Mouse (Mus musculus) left cerebral cortex, postnatal 14 days (tissue): Measurements from ENCODE around the gene Abcd3. TPM values are rescaled to one million over a fixed set of nuclear protein-coding genes. Genes with fewer than 3 reads are reported as not detected.
A peak's percentile ranks its signal among the peaks of the same experiment; 100 is the strongest.
"Not testable (repeated sequence)": the region's sequence is repeated elsewhere in the genome, so short reads cannot be mapped to it uniquely, and the experiment has no call there.

Source experiments
- DNase-seq, 2 experiments: peaks; one replicate each; pipeline ENCODE4 v3.0.0; 2021 to 2022; ENCODE audit warnings: low spot score in 2 of 2, mixed read lengths in 1 of 2
- intact Hi-C: fragments of 180-260 bp; cut with DNase I; formaldehyde crosslinking; loops from one replicate; pipeline ENCODE4 v1.15.1; 2025
- total RNA-seq, 2 experiments: library from RNA; stranded (reverse); gene quantifications; 2 replicates each; pipeline ENCODE4 v1.2.3; 2021

The Abcd3 gene
- total RNA-seq, 2 experiments from 2014 or later: 61.5 to 62.8 TPM

- intact Hi-C loops: no loop called here
- no peak for DNase-seq
Measured at GRCm38 (mm10) chr3:121821559-121822143, 6.5 kb upstream of the Abcd3 start.

- DNase-seq: no peak
- intact Hi-C loops: no loop called here
Measured at GRCm38 (mm10) chr3:121819693-121820200, 4.6 kb upstream of the Abcd3 start.

GRCm38 (mm10) chr3:121818736-121819396 is 3.8 kb upstream of the Abcd3 start:
- intact Hi-C loops: no loop called here
- no peak for DNase-seq

GRCm38 (mm10) chr3:121815549-121816235 is 590 bp upstream of the Abcd3 start:
- intact Hi-C loops: no loop called here
- no peak for DNase-seq

- intact Hi-C loops: loop anchor here (5.0 kb wide), 1 partner anchor 37 kb away; no protein-coding TSS in a partner anchor
- DNase-seq: no peak
Measured at GRCm38 (mm10) chr3:121814413-121814864, 663 bp downstream of the Abcd3 start.

- intact Hi-C loops: loop anchor here (5.0 kb wide), 1 partner anchor 37 kb away; no protein-coding TSS in a partner anchor
- no peak for DNase-seq
Measured at GRCm38 (mm10) chr3:121813834-121814233, 1.3 kb downstream of the Abcd3 start.

GRCm38 (mm10) chr3:121808246-121808645 is 6.9 kb downstream of the Abcd3 start:
- intact Hi-C loops: no loop called here
- DNase-seq: no peak

- no peak for DNase-seq
- intact Hi-C loops: no loop called here
Measured at GRCm38 (mm10) chr3:121794214-121794613, 20.9 kb downstream of the Abcd3 start.

GRCm38 (mm10) chr3:121792246-121792645 is 22.9 kb downstream of the Abcd3 start:
- DNase-seq: no peak
- intact Hi-C loops: no loop called here

- intact Hi-C loops: no loop called here
- no peak for DNase-seq
Measured at GRCm38 (mm10) chr3:121790442-121790841, 24.7 kb downstream of the Abcd3 start.

GRCm38 (mm10) chr3:121789790-121790189 is 25.3 kb downstream of the Abcd3 start:
- intact Hi-C loops: no loop called here
- DNase-seq: no peak

GRCm38 (mm10) chr3:121783020-121783419 is 32.1 kb downstream of the Abcd3 start:
- DNase-seq: no peak
- intact Hi-C loops: no loop called here

GRCm38 (mm10) chr3:121777943-121778342 is 37.2 kb downstream of the Abcd3 start:
- DNase-seq: peak; percentile 81 to 92
- intact Hi-C loops: loop anchor here (5.0 kb wide), 1 partner anchor 34 kb away; no protein-coding TSS in a partner anchor

GRCm38 (mm10) chr3:121773336-121773735 is 41.8 kb downstream of the Abcd3 start:
- intact Hi-C loops, DNase-seq: not testable (repeated sequence)

- intact Hi-C loops: loop anchor here (10.0 kb wide), 1 partner anchor 464 kb away; no protein-coding TSS in a partner anchor
- no peak for DNase-seq
Measured at GRCm38 (mm10) chr3:121768770-121769169, 46.3 kb downstream of the Abcd3 start.

- intact Hi-C loops: loop anchor here (10.0 kb wide), 1 partner anchor 462 kb away; no protein-coding TSS in a partner anchor
Measured at GRCm38 (mm10) chr3:121766818-121767217, 48.3 kb downstream of the Abcd3 start.

GRCm38 (mm10) chr3:121766048-121766447 is 49.1 kb downstream of the Abcd3 start:
- no peak for DNase-seq
- intact Hi-C loops: loop anchor here (10.0 kb wide), 1 partner anchor 461 kb away; no protein-coding TSS in a partner anchor

More at GRCm38 (mm10) chr3:121766818-121767217, 48.3 kb downstream of the Abcd3 start:
- DNase-seq: no peak

GRCm38 (mm10) chr3:121762056-121762852 is 52.8 kb downstream of the Abcd3 start:
- DNase-seq: no peak
- intact Hi-C loops: loop anchor here (10.0 kb wide), 1 partner anchor 457 kb away; no protein-coding TSS in a partner anchor

- no peak for DNase-seq
- intact Hi-C loops: no loop called here
Measured at GRCm38 (mm10) chr3:121758373-121758772, 56.7 kb downstream of the Abcd3 start.
